Comparison of ENCODE assay signal across 17 mouse cellular contexts in genomic region chr16:58666681-58667080, GRCm38 (mm10). TPM values are rescaled to one million over a fixed set of nuclear protein-coding genes. Genes with fewer than 3 reads are reported as not detected.
A peak's percentile ranks its signal among the peaks of the same experiment; 100 is the strongest.
DNase-seq lines count a peak whose midpoint lies in the region; ATAC-seq and TF ChIP-seq lines count a peak whose summit lies in the region.
"Not testable (repeated sequence)": the region's sequence is repeated elsewhere in the genome, so short reads cannot be mapped to it uniquely, and the experiment has no call there.
"Had no signal": no experiment of that assay in that cellular context is flagged by ENCODE, and none has a peak within 500 bp of the region (broad histone marks: within the 10 kb centered on the region; RNA-seq: fewer than 3 reads in every experiment).

No protein-coding gene starts in this region.

- H3K9ac ChIP-seq in limb, embryonic 11.5 days (ENCODE audit: low read length); liver, embryonic 12.5 days; liver, embryonic 14.5 days (replicated peaks); stomach, postnatal 0 days (ENCODE audit: low read length): not testable (repeated sequence)

- H3K4me1 ChIP-seq in limb, embryonic 11.5 days (ENCODE audit: control insufficient read depth, insufficient read depth, low read length); stomach, postnatal 0 days (replicated peaks; ENCODE audit: control insufficient read depth, insufficient read depth): not testable (repeated sequence)
- H3K4me1 ChIP-seq in liver, embryonic 12.5 days, result peaks cover 78% of the 10 kb centered on the region
- H3K4me1 ChIP-seq in liver, embryonic 14.5 days (replicated peaks; ENCODE audit: control insufficient read depth in 2 of 2, insufficient read depth in 2 of 2, low read length in 1 of 2), result peaks cover 60 to 63% of the 10 kb centered on the region in 2 experiments

- DNase-seq in heart, adult 11 months, result peak; percentile 72
- peak; percentile 10 for DNase-seq in limb, embryonic 11.5 days (ENCODE audit: low spot score)
- DNase-seq in liver, embryonic 14.5 days (ENCODE audit: low read depth in 3 of 3, low spot score in 3 of 3), result not testable (repeated sequence)
- DNase-seq in stomach, postnatal 0 days (ENCODE audit: low spot score), result peak; percentile 5

- not testable (repeated sequence) for H3K9me3 ChIP-seq in limb, embryonic 11.5 days (ENCODE audit: control insufficient read depth, low read length); liver, embryonic 12.5 days (replicated peaks); liver, embryonic 14.5 days (ENCODE audit: control insufficient read depth, low read length); stomach, postnatal 0 days (ENCODE audit: control insufficient read depth, low read length)

- H3K36me3 ChIP-seq in limb, embryonic 11.5 days (ENCODE audit: control insufficient read depth, insufficient read depth, low read length); liver, embryonic 12.5 days; liver, embryonic 14.5 days (replicated peaks; ENCODE audit: control insufficient read depth, insufficient read depth, low read depth); stomach, postnatal 0 days (ENCODE audit: control insufficient read depth, insufficient read depth, low read length): not testable (repeated sequence)

- ATAC-seq in limb, embryonic 11.5 days (ENCODE audit: insufficient number of reproducible peaks, low FRiP score, low TSS enrichment, low read depth); liver, embryonic 12.5 days; liver, embryonic 14.5 days (ENCODE audit: insufficient read depth); stomach, postnatal 0 days (ENCODE audit: low FRiP score, low TSS enrichment): not testable (repeated sequence)

- not testable (repeated sequence) for TF ChIP-seq CTCF in liver, embryonic 14.5 days (IDR thresholded peaks at IDR 0.05; ENCODE audit: low read depth); stomach, postnatal 0 days (IDR thresholded peaks at IDR 0.05; ENCODE audit: low read depth)

- 83% methylated on average over 3 of the region's 3 CpGs for WGBS in limb, embryonic 11.5 days
- 82% methylated on average over 3 of the region's 3 CpGs for WGBS in liver, embryonic 12.5 days (ENCODE audit: insufficient replicate concordance)
- 82% methylated on average over 3 of the region's 3 CpGs for WGBS in liver, embryonic 14.5 days (ENCODE audit: insufficient replicate concordance)
- WGBS in stomach, postnatal 0 days, result 82% methylated on average over 3 of the region's 3 CpGs

- H3K4me2 ChIP-seq in limb, embryonic 11.5 days (ENCODE audit: low read depth, severe bottlenecking); liver, embryonic 12.5 days; liver, embryonic 14.5 days (ENCODE audit: low read depth); stomach, postnatal 0 days (replicated peaks; ENCODE audit: low read depth): not testable (repeated sequence)

- not testable (repeated sequence) for H3K27ac ChIP-seq in limb, embryonic 11.5 days (replicated peaks; ENCODE audit: low read depth, low read length); stomach, postnatal 0 days (replicated peaks)
- peak overlapping the region; percentile 100 for H3K27ac ChIP-seq in liver, embryonic 12.5 days
- H3K27ac ChIP-seq in liver, embryonic 14.5 days, result peak overlapping the region; percentile 59

- H3K4me3 ChIP-seq in limb, embryonic 11.5 days (ENCODE audit: low read depth, low read length); liver, embryonic 12.5 days; liver, embryonic 14.5 days (ENCODE audit: insufficient read depth in 1 of 2, low read depth in 2 of 2, low read length in 2 of 2); stomach, postnatal 0 days (ENCODE audit: low read depth, low read length): not testable (repeated sequence)

- not testable (repeated sequence) for H3K27me3 ChIP-seq in limb, embryonic 11.5 days (ENCODE audit: control insufficient read depth, insufficient read depth, low read length); liver, embryonic 12.5 days (replicated peaks); liver, embryonic 14.5 days (ENCODE audit: control insufficient read depth, insufficient read depth, low read length); stomach, postnatal 0 days (ENCODE audit: control insufficient read depth, insufficient read depth, low read length)

- TF ChIP-seq EP300 in liver, embryonic 14.5 days (IDR thresholded peaks at IDR 0.05; ENCODE audit: low read depth); stomach, postnatal 0 days (optimal IDR thresholded peaks at IDR 0.05): not testable (repeated sequence)

RNA-seq across cellular contexts. Expression of gene Cpox, which starts 3.4 kb away (rescaled TPM):
- 21.9 and 23.5 TPM in 2 replicates for polyA plus RNA-seq in limb, embryonic 11.5 days (2014; fragmentation: Nextera tagmentation; extraction: Ambion mirVana)
- polyA plus RNA-seq in liver, embryonic 12.5 days (2016; fragmentation: Nextera tagmentation; extraction: Ambion mirVana), result 692 and 703 TPM in 2 replicates
- polyA plus RNA-seq in liver, embryonic 14.5 days (2012; rRNA removed), result 207 and 272 TPM in 2 replicates
- 326 and 386 TPM in 2 replicates for polyA plus RNA-seq in liver, embryonic 14.5 days (2014; fragmentation: Nextera tagmentation; extraction: Ambion mirVana)
- 42.3 and 44.9 TPM in 2 replicates for polyA plus RNA-seq in stomach, postnatal 0 days (2015; fragmentation: Nextera tagmentation; extraction: Ambion mirVana)

RNA-seq across cellular contexts. Expression of gene E330017A01Rik, which starts 28.1 kb away (rescaled TPM):
- polyA plus RNA-seq in limb, embryonic 11.5 days (2014; fragmentation: Nextera tagmentation; extraction: Ambion mirVana), result not detected in 2 replicates
- polyA plus RNA-seq in liver, embryonic 12.5 days (2016; fragmentation: Nextera tagmentation; extraction: Ambion mirVana), result not detected in 2 replicates
- polyA plus RNA-seq in liver, embryonic 14.5 days (2012; rRNA removed), result not detected in 2 replicates
- polyA plus RNA-seq in liver, embryonic 14.5 days (2014; fragmentation: Nextera tagmentation; extraction: Ambion mirVana), result not detected in 2 replicates
- not detected in 2 replicates for polyA plus RNA-seq in stomach, postnatal 0 days (2015; fragmentation: Nextera tagmentation; extraction: Ambion mirVana)
- polyA plus RNA-seq: activated CD4-positive, CD25-positive, alpha-beta regulatory T cell, adult 4 months; CD4-positive, CD25-positive, alpha-beta regulatory T cell, adult 4 months; cerebellum, adult 2 months; cortical plate, adult 2 months; embryonic facial prominence, embryonic 10.5 days; embryonic facial prominence, embryonic 12.5 days; embryonic facial prominence, embryonic 14.5 days; forebrain, embryonic 11.5 days; forebrain, embryonic 13.5 days; forebrain, embryonic 15.5 days; G1E; Patski had no signal

RNA-seq across cellular contexts. Expression of gene Gm813, which starts 49.9 kb away (rescaled TPM):
- polyA plus RNA-seq in limb, embryonic 11.5 days (2014; fragmentation: Nextera tagmentation; extraction: Ambion mirVana), result not detected in 2 replicates
- not detected in 2 replicates for polyA plus RNA-seq in liver, embryonic 12.5 days (2016; fragmentation: Nextera tagmentation; extraction: Ambion mirVana)
- polyA plus RNA-seq in liver, embryonic 14.5 days (2012; rRNA removed), result not detected in 2 replicates
- not detected in 2 replicates for polyA plus RNA-seq in liver, embryonic 14.5 days (2014; fragmentation: Nextera tagmentation; extraction: Ambion mirVana)
- not detected in 2 replicates for polyA plus RNA-seq in stomach, postnatal 0 days (2015; fragmentation: Nextera tagmentation; extraction: Ambion mirVana)
- polyA plus RNA-seq: activated CD4-positive, CD25-positive, alpha-beta regulatory T cell, adult 4 months; CD4-positive, CD25-positive, alpha-beta regulatory T cell, adult 4 months; cerebellum, adult 2 months; embryonic facial prominence, embryonic 10.5 days; embryonic facial prominence, embryonic 12.5 days; embryonic facial prominence, embryonic 14.5 days; forebrain, embryonic 11.5 days; forebrain, embryonic 13.5 days; forebrain, embryonic 15.5 days; G1E; Patski had no signal

RNA-seq across cellular contexts. Expression of gene Gpr15, which starts 52.2 kb away (rescaled TPM):
- not detected in 2 replicates for polyA plus RNA-seq in limb, embryonic 11.5 days (2014; fragmentation: Nextera tagmentation; extraction: Ambion mirVana)
- polyA plus RNA-seq in liver, embryonic 12.5 days (2016; fragmentation: Nextera tagmentation; extraction: Ambion mirVana), result not detected in 2 replicates
- 0.02 and 0.07 TPM in 2 replicates for polyA plus RNA-seq in liver, embryonic 14.5 days (2012; rRNA removed)
- polyA plus RNA-seq in liver, embryonic 14.5 days (2014; fragmentation: Nextera tagmentation; extraction: Ambion mirVana), result 0.08 and 0.14 TPM in 2 replicates
- not detected in 2 replicates for polyA plus RNA-seq in stomach, postnatal 0 days (2015; fragmentation: Nextera tagmentation; extraction: Ambion mirVana)
- polyA plus RNA-seq: cerebellum, adult 2 months; cortical plate, adult 2 months; embryonic facial prominence, embryonic 10.5 days; embryonic facial prominence, embryonic 12.5 days; embryonic facial prominence, embryonic 14.5 days; forebrain, embryonic 11.5 days; forebrain, embryonic 13.5 days; G1E; Patski had no signal
